Mouse (Mus musculus): Measurements from ENCODE around the gene Cryge.

DNA sequence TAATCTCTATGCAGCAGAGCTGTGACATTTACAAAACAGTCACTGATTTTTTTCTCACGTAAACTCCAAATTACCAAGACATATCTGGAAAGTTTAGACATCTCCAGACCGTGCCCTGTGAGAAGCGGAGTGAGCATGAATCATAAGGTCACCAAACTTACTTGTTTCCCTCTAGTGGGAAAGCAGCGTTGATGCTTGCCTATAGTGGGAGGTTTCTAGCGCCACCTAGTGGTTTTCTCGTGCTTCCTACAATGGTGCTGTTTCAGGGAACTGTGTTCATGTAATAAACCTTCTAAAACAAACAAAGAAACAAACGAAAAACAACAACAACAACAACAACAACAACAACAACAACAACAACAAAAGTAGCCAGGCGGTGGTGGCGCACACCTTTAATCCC lies 40.8 kb downstream of the Cryge start:
- TF ChIP-seq POLR2A (IDR thresholded peaks at IDR 0.05; ENCODE audit: insufficient read depth, low read length) (no peak), CTCF (IDR thresholded peaks at IDR 0.05; ENCODE audit: low read depth, low read length) (peak; percentile 39), EP300 (IDR thresholded peaks at IDR 0.05; ENCODE audit: insufficient read depth, low read depth, low read length) (no peak)

Data from ES-Bruce4 (cell line).